Mouse (Mus musculus) kidney, embryonic 14.5 days (tissue): ENCODE results near the gene Slc39a13. TPM values are rescaled to one million over a fixed set of nuclear protein-coding genes. Genes with fewer than 3 reads are reported as not detected.

Experiments
- ATAC-seq: fragments of 200-750 bp; cut with Nextera tagmentation; 2 replicates; pipeline ENCODE4 v1.8.0; 2017; ENCODE audit warnings: moderate number of reproducible peaks, mild to moderate bottlenecking, moderate TSS enrichment, moderate library complexity; ENCODE audit not compliant: low FRiP score, low TSS enrichment
- H3K27ac ChIP-seq: fragments of 300-500 bp; sonication (generic); 2 replicates; pipeline ENCODE4 v1.5.1; 2014; ENCODE audit warnings: low read depth, mild to moderate bottlenecking, low read length, moderate library complexity, mixed read lengths
- H3K27me3 ChIP-seq: fragments of 300-500 bp; sonication (generic); 2 replicates; pipeline ENCODE4 v1.6.1; 2014; ENCODE audit warnings: mild to moderate bottlenecking, low read length; ENCODE audit not compliant: control insufficient read depth, insufficient read depth
- H3K36me3 ChIP-seq: fragments of 300-500 bp; sonication (generic); 2 replicates; pipeline ENCODE4 v1.6.1; 2014; ENCODE audit warnings: low read length, mixed read lengths; ENCODE audit not compliant: control insufficient read depth, insufficient read depth
- H3K4me1 ChIP-seq: fragments of 300-500 bp; sonication (generic); 2 replicates; pipeline ENCODE4 v1.6.1; 2014; ENCODE audit warnings: low read length, mixed read lengths; ENCODE audit not compliant: control insufficient read depth, insufficient read depth
- H3K4me2 ChIP-seq: fragments of 300-500 bp; sonication (generic); replicated peaks from 2 replicates; pipeline ENCODE4 v1.6.1; 2014; ENCODE audit warnings: low read depth, mild to moderate bottlenecking, low read length
- H3K4me3 ChIP-seq: fragments of 300-500 bp; sonication (generic); 2 replicates; pipeline ENCODE4 v1.5.1; 2014; ENCODE audit warnings: mild to moderate bottlenecking, low read length
- H3K9ac ChIP-seq: fragments of 300-500 bp; sonication (generic); 2 replicates; pipeline ENCODE4 v1.6.1; 2014; ENCODE audit warnings: low read depth, mild to moderate bottlenecking, low read length, moderate library complexity
- H3K9me3 ChIP-seq: fragments of 300-500 bp; sonication (generic); 2 replicates; pipeline ENCODE4 v1.6.1; 2016; ENCODE audit warnings: low read length; ENCODE audit not compliant: control insufficient read depth
- whole genome bisulfite sequencing: fragments of 180-500 bp; shearing (Covaris S2); extraction: QIAGEN DNeasy Blood & Tissue Kit; methylation state at CpG from one replicate; pipeline ENCODE4 v1.1.7; 2014; 5-methylcytosine and 5-hydroxymethylcytosine counted together
- polyA plus RNA-seq: library from polyadenylated mRNA; unstranded; fragments of >200 nt; fragmentation: Nextera tagmentation; extraction: Ambion mirVana; gene quantifications from 2 replicates; pipeline ENCODE4 v1.2.1, GENCODE M21; 2014

The Slc39a13 gene
- polyA plus RNA-seq = 31.1 and 32.8 TPM in 2 replicates

DNA sequence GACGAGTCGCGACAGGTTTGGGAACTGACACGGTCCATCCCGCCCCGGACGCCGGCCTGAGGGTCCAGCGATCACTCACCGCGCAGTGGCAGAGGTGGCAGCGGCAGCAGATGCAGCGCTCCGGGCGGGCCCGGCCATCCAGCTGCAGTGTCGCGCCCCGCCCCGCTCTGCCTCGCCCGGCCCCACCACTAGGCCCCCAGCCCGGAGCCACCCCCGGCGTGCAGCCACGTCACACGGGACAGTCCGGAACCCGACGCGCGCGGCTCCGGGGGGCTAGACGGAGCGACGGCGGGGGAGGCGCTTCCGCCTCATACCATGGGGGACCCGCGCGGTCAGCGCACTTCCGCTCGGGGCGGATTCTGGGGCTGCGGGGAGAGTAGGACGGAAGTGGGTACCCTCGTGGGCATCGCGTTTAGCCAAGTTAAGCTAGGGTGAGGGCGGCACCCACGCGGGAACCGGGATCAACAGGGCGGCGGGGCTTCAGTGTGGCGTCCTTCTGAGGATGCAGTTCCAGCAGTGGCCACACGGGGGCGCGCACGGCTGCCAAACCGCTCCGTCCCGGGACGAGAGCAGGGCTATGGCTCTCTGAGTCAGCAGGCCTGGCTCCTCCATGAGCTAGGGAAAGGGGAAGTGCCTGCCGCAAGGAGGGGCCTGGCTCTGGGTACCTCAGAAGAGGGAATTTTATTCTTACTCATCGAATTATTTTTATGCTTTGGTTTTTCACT is at the start of gene Slc39a13:
Slc39a13 (minus strand) TSS at position 342 of the 725 bp plus-strand sequence.
- peak; percentile 97 for ATAC-seq

DNA sequence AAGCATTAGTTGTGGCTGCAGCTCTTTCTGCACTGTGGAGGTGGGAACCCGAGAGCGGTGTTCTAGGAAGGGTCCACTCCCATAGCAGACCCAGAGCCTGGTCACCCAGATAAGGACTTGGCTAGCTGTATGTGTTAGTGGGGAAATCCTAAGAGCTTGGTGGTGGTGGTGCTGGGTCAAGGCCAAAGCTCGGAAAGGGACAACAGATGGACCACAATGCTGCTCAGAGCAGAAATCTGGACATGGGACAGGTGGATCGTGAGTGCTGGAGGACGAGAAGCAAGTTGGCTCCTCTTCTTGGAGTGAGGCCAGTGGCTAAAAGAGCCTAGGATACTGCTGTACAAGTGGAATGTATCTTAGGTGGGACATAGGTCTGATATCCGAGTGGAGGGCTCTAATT is 49.3 kb upstream of the Slc39a13 start:
- H3K4me1 ChIP-seq = no peaks in the 10 kb centered on the region
- no peak overlapping the region for H3K4me2 ChIP-seq
- no peak overlapping the region for H3K27ac ChIP-seq
- no peaks in the 10 kb centered on the region for H3K36me3 ChIP-seq
- H3K9ac ChIP-seq = no peak overlapping the region
- 85% methylated on average over 6 of the region's 6 CpGs for WGBS
- H3K4me3 ChIP-seq = no peak overlapping the region
- H3K9me3 ChIP-seq = no peaks in the 10 kb centered on the region
- ATAC-seq = no peak
- no peaks in the 10 kb centered on the region for H3K27me3 ChIP-seq

More for the DNA sequence above, at the start of gene Slc39a13:
- no peaks in the 10 kb centered on the region for H3K27me3 ChIP-seq
- H3K4me3 ChIP-seq = peak within 1 kb of the TSS; percentile 67
- H3K4me2 ChIP-seq = peak within 1 kb of the TSS; percentile 72
- H3K4me1 ChIP-seq = peaks cover 7% of the 10 kb centered on the region; the same call in 1 of the 2 replicates
- WGBS = under 1% methylated on average over 66 of the region's 69 CpGs
- H3K27ac ChIP-seq = peak within 1 kb of the TSS; percentile 79
- H3K9me3 ChIP-seq = no peaks in the 10 kb centered on the region
- H3K9ac ChIP-seq = peak within 1 kb of the TSS; percentile 69
- peaks cover 7% of the 10 kb centered on the region; the same call in 1 of the 2 replicates for H3K36me3 ChIP-seq

DNA sequence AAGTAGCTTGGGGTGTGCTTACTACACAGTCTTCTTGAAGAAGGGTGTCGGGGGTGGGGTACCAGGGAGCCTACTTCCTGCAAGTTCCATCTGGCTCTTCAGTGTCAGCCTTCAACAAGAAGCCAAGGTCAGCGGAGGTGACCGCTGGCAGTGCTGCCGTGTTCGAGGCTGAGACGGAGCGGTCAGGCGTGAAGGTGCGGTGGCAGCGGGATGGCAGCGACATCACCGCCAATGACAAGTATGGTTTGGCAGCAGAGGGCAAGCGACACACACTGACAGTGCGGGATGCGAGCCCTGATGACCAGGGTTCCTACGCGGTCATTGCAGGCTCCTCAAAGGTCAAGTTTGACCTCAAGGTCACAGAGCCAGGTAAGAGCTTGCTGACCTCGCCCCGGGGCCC is 48.8 kb upstream of the Slc39a13 start:
- Histone ChIP-seq H3K4me1 (no peaks in the 10 kb centered on the region), H3K36me3 (no peaks in the 10 kb centered on the region), H3K9ac (no peak overlapping the region), H3K4me3 (no peak overlapping the region), H3K27me3 (no peaks in the 10 kb centered on the region), H3K9me3 (no peaks in the 10 kb centered on the region), H3K27ac (no peak overlapping the region), H3K4me2 (no peak overlapping the region)
- ATAC-seq = no peak
- WGBS = 79% methylated on average over 19 of the region's 19 CpGs

DNA sequence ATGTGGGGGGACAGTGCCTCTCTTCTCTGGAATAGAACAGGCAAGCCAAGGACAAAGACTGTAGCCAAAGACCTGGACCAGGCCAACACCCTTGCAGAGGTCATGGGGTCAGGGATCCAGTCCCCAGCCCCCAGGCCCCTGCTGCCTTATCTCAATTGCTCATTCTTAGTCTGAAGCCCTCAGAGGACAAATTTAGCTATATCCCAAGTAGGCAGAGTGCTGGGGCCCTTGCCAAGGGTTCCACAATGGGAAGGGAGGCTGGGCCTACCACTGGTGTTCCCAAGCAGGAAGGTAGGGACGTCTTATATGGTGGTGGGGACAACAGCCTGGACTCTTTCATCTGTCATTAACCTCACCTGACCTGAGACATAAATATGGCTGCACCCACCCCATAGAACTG is 48.4 kb upstream of the Slc39a13 start:
- H3K4me1 ChIP-seq = no peaks in the 10 kb centered on the region
- H3K27me3 ChIP-seq = no peaks in the 10 kb centered on the region
- no peak overlapping the region for H3K9ac ChIP-seq
- no peak overlapping the region for H3K4me3 ChIP-seq
- no peaks in the 10 kb centered on the region for H3K9me3 ChIP-seq
- no peak overlapping the region for H3K4me2 ChIP-seq
- ATAC-seq = no peak
- 29% methylated on average over 1 of the region's 1 CpGs for WGBS
- H3K36me3 ChIP-seq = no peaks in the 10 kb centered on the region
- no peak overlapping the region for H3K27ac ChIP-seq

DNA sequence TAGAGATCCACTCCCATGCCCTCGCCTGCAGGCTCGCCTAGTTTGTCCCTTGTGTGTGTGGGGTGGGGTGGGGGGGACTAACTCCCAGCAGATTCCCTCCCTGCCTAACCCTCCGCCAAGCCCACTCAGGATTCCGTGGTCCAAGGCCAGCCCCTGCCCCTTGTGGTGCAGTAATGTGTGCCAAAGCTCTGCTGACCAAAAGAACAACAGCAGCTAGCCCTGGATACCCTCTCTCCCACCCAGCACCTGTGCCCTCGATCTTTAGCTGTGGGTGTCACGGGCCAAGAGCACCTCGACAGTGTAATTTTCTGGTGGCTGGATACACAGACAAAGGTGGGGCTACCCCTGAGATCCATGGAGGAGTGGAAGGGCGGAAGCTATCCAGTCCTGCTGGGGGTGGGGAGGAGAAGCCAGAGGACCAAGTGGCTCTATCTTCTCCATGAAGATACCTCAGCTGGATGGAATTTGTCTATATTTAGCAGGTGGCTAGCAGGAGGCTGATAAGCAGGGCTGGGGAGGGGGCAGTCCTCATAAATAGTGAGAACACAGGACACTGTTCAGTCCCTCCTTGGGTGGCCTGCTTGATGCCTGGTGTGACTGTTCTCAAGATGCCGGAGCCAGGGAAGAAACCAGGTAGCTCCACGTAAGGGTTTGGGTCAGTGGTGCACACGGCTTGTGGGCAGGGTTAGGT is 47.5 kb upstream of the Slc39a13 start, which contains the start of gene Mybpc3:
Mybpc3 (plus strand) TSS at position 560 of the 691 bp plus-strand sequence.
- H3K27me3 ChIP-seq = no peaks in the 10 kb centered on the region
- no peaks in the 10 kb centered on the region for H3K9me3 ChIP-seq
- no peak for ATAC-seq
- H3K4me1 ChIP-seq = no peaks in the 10 kb centered on the region
- H3K27ac ChIP-seq = no peak within 1 kb of the TSS
- H3K36me3 ChIP-seq = no peaks in the 10 kb centered on the region
- WGBS = 84% methylated on average over 11 of the region's 11 CpGs
- H3K4me2 ChIP-seq = no peak within 1 kb of the TSS
- no peak within 1 kb of the TSS for H3K4me3 ChIP-seq
- H3K9ac ChIP-seq = no peak within 1 kb of the TSS

DNA sequence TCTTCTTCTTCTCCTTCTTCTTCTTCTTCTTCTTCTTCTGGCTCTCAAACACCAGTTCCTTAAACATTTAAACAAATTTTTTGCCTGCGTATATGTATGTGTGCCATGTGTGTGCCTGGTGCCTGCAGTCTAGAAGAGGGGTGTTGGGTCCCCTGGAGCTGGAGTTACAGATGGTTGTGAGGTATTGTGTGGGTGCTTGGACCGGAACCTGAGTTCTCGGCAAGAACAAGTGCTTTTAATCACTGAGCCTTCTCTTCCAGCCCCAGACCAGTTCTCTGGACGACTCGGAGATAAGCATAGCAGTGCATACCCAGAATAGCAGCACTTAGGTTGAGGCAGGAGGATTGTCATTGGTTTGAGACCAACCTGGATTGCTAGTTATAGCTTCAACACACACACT is 46.6 kb upstream of the Slc39a13 start:
- Histone ChIP-seq H3K36me3 (no peaks in the 10 kb centered on the region), H3K4me1 (no peaks in the 10 kb centered on the region), H3K27me3 (no peaks in the 10 kb centered on the region), H3K4me2 (no peak overlapping the region), H3K27ac (no peak overlapping the region), H3K9ac (no peak overlapping the region), H3K9me3 (no peaks in the 10 kb centered on the region), H3K4me3 (no peak overlapping the region)
- no peak for ATAC-seq
- WGBS = 74% methylated on average over 5 of the region's 5 CpGs

DNA sequence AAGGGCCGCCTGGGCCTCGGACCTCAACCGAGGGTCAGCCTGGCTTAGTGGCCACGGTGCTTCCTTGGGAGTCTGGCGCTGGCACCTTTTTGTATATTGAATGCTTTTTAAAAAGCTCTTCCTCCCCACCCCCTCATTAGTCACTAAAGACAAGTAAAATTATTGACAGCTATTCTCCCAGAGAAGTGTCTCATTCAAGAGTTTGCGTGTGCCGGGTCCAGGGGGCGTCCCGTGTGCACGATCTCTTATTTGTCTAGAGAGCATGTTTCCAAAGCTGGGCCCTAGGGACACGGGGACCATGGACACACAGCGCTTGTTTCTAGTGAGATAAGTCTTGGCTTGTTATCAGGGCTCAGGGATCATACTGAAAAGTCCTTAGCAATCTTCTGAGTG is 45.4 kb upstream of the Slc39a13 start:
- Histone ChIP-seq H3K27ac (no peak overlapping the region), H3K4me3 (peak overlapping the region; percentile 34), H3K4me2 (peak overlapping the region; percentile 60), H3K9ac (peak overlapping the region; percentile 53), H3K36me3 (no peaks in the 10 kb centered on the region), H3K27me3 (no peaks in the 10 kb centered on the region), H3K4me1 (no peaks in the 10 kb centered on the region), H3K9me3 (no peaks in the 10 kb centered on the region)
- 38% methylated on average over 12 of the region's 12 CpGs for WGBS
- ATAC-seq = no peak

DNA sequence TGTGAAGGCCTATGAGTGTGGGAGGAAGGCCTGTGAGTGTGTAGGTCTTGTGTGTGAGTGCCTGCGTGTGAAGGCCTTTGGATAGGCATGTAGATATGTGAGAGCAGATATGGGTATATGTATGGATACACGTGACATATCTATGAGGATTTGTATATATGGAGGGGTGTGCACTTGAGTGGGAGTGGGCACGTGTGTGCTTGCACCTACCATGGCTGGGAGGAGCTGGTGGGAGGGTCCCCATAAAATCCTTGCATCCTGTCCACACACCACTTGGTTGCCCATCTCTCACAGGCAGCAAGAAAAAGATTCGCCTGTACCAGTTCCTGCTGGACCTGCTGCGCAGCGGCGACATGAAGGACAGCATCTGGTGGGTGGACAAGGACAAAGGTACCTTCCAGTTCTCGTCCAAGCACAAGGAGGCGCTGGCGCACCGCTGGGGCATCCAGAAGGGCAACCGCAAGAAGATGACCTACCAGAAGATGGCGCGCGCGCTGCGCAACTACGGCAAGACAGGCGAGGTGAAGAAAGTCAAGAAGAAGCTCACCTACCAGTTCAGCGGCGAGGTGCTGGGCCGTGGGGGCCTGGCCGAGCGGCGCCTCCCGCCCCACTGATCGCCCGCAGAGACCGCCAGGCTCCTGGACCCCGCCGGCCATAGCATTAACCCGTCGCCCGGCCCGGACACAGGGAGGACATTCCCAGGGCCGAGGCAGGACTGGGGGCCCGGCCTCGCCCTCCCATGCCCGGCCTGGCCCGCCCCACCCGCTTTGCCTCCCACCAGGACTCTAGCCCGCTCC is 44.8 kb upstream of the Slc39a13 start:
- no peaks in the 10 kb centered on the region for H3K27me3 ChIP-seq
- H3K27ac ChIP-seq = no peak overlapping the region
- ATAC-seq = peak; percentile 81
- no peaks in the 10 kb centered on the region for H3K4me1 ChIP-seq
- 13% methylated on average over 42 of the region's 42 CpGs for WGBS
- peak overlapping the region; percentile 34 for H3K4me3 ChIP-seq
- H3K4me2 ChIP-seq = peak overlapping the region; percentile 60
- no peaks in the 10 kb centered on the region for H3K9me3 ChIP-seq
- no peaks in the 10 kb centered on the region for H3K36me3 ChIP-seq
- H3K9ac ChIP-seq = peak overlapping the region; percentile 53
